In the genomic region with DNA sequence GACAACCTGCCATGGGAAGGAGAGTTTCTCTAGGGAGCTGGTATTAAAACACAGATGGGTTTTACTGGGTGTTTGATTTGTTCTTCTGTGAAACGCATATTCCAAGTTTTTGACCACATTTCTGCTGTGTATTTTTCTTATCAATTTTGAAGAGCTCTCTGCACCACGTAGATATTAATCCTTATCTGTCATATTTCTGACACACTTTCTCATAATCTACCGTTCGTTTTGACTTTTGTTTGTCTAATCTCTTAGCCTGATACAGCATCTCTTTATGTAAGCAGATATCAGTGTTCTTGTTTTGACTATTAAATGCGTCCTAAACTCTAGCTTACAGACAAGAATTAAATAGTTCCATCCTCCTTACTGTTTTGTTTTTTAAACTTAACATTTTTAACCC, we compare ENCODE assay signal across 28 mouse cellular contexts.
A peak's percentile ranks its signal among the peaks of the same experiment; 100 is the strongest.
DNase-seq lines count a peak whose midpoint lies in the region; ATAC-seq and TF ChIP-seq lines count a peak whose summit lies in the region.
"Had no signal": no experiment of that assay in that cellular context is flagged by ENCODE, and none has a peak within 500 bp of the region (broad histone marks: within the 10 kb centered on the region; RNA-seq: fewer than 3 reads in every experiment).

No protein-coding gene starts in this region.

- no peak overlapping the region for H3K9ac ChIP-seq in liver, embryonic 14.5 days (replicated peaks)
- no peak overlapping the region for H3K9ac ChIP-seq in liver, embryonic 11.5 days (ENCODE audit: low read depth, low read length)
- no peak overlapping the region for H3K9ac ChIP-seq in forebrain, embryonic 12.5 days
- H3K9ac ChIP-seq: embryonic facial prominence, embryonic 13.5 days; embryonic facial prominence, embryonic 15.5 days; forebrain, embryonic 13.5 days; forebrain, embryonic 15.5 days; forebrain, postnatal 0 days had no signal

- H3K4me3 ChIP-seq in liver, embryonic 14.5 days (ENCODE audit: insufficient read depth in 1 of 2, low read depth in 2 of 2, low read length in 2 of 2) = no peak overlapping the region
- no peak overlapping the region for H3K4me3 ChIP-seq in liver, embryonic 11.5 days (ENCODE audit: low read depth, low read length)
- H3K4me3 ChIP-seq in forebrain, embryonic 12.5 days (replicated peaks) = no peak overlapping the region
- H3K4me3 ChIP-seq: embryonic facial prominence, embryonic 13.5 days; embryonic facial prominence, embryonic 15.5 days; erythroblast, embryonic 14.5 days; forebrain, embryonic 10.5 days; forebrain, embryonic 13.5 days; forebrain, embryonic 15.5 days had no signal

- no peak overlapping the region for H3K27ac ChIP-seq in liver, embryonic 14.5 days
- H3K27ac ChIP-seq in liver, embryonic 11.5 days (ENCODE audit: low read depth, low read length) = no peak overlapping the region
- no peak overlapping the region for H3K27ac ChIP-seq in forebrain, embryonic 12.5 days
- H3K27ac ChIP-seq: embryonic facial prominence, embryonic 13.5 days; embryonic facial prominence, embryonic 15.5 days; forebrain, embryonic 10.5 days; forebrain, embryonic 13.5 days; forebrain, embryonic 15.5 days had no signal

- no peak for ATAC-seq in liver, embryonic 14.5 days (ENCODE audit: insufficient read depth)
- no peak for ATAC-seq in liver, embryonic 11.5 days (replicated peaks; ENCODE audit: low FRiP score)
- ATAC-seq in megakaryocyte progenitor cell, adult 5-6 weeks (replicated peaks; ENCODE audit: poor library complexity) = peak; percentile 29; the same call in 1 of the 2 replicates
- no peak for ATAC-seq in forebrain, embryonic 12.5 days (ENCODE audit: low FRiP score)
- ATAC-seq: activated CD4-positive, CD25-positive, alpha-beta regulatory T cell, adult 4 months; CD4-positive, CD25-positive, alpha-beta regulatory T cell, adult 4 months; forebrain, embryonic 13.5 days; forebrain, embryonic 15.5 days; forebrain, postnatal 0 days; Patski had no signal

- peak; percentile 34; the same call in 1 of the 2 replicates for TF ChIP-seq EP300 in liver, embryonic 14.5 days (IDR thresholded peaks at IDR 0.05; ENCODE audit: low read depth)

- TF ChIP-seq CTCF in liver, embryonic 14.5 days (IDR thresholded peaks at IDR 0.05; ENCODE audit: low read depth) = no peak

- no peaks in the 10 kb centered on the region for H3K27me3 ChIP-seq in liver, embryonic 14.5 days (ENCODE audit: control insufficient read depth, insufficient read depth, low read length)
- no peaks in the 10 kb centered on the region for H3K27me3 ChIP-seq in liver, embryonic 11.5 days (replicated peaks; ENCODE audit: control insufficient read depth, insufficient read depth, low read length)
- H3K27me3 ChIP-seq in forebrain, embryonic 12.5 days = no peaks in the 10 kb centered on the region
- H3K27me3 ChIP-seq: CH12.LX; embryonic facial prominence, embryonic 15.5 days; forebrain, embryonic 13.5 days; forebrain, embryonic 15.5 days had no signal

- H3K4me1 ChIP-seq in liver, embryonic 14.5 days (replicated peaks; ENCODE audit: control insufficient read depth in 2 of 2, insufficient read depth in 2 of 2, low read length in 1 of 2) = peaks cover 0 to 3% of the 10 kb centered on the region in 2 experiments; a peak in 1 of 4 replicates
- no peaks in the 10 kb centered on the region for H3K4me1 ChIP-seq in liver, embryonic 11.5 days (replicated peaks; ENCODE audit: control insufficient read depth, insufficient read depth, low read length)
- no peaks in the 10 kb centered on the region for H3K4me1 ChIP-seq in forebrain, embryonic 12.5 days
- H3K4me1 ChIP-seq: forebrain, embryonic 13.5 days had no signal

- WGBS in liver, embryonic 14.5 days (ENCODE audit: insufficient replicate concordance) = 33% methylated on average over 5 of the region's 5 CpGs
- WGBS in liver, embryonic 11.5 days = 79% methylated on average over 5 of the region's 5 CpGs
- WGBS in forebrain, embryonic 12.5 days = 96% methylated on average over 5 of the region's 5 CpGs

- no peaks in the 10 kb centered on the region for H3K36me3 ChIP-seq in liver, embryonic 14.5 days (replicated peaks; ENCODE audit: control insufficient read depth, insufficient read depth, low read depth)
- peaks cover 3% of the 10 kb centered on the region; the same call in 1 of the 2 replicates for H3K36me3 ChIP-seq in liver, embryonic 11.5 days (ENCODE audit: control insufficient read depth, insufficient read depth, low read length)
- peaks cover 11% of the 10 kb centered on the region for H3K36me3 ChIP-seq in forebrain, embryonic 12.5 days (replicated peaks)
- H3K36me3 ChIP-seq: embryonic facial prominence, embryonic 13.5 days; embryonic facial prominence, embryonic 15.5 days had no signal

- no peak overlapping the region for H3K4me2 ChIP-seq in liver, embryonic 14.5 days (ENCODE audit: low read depth)
- no peak overlapping the region for H3K4me2 ChIP-seq in liver, embryonic 11.5 days
- H3K4me2 ChIP-seq in forebrain, embryonic 12.5 days = no peak overlapping the region
- H3K4me2 ChIP-seq: embryonic facial prominence, embryonic 13.5 days; embryonic facial prominence, embryonic 15.5 days; forebrain, embryonic 13.5 days; forebrain, embryonic 15.5 days had no signal

- no peaks in the 10 kb centered on the region for H3K9me3 ChIP-seq in liver, embryonic 14.5 days (ENCODE audit: control insufficient read depth, low read length)
- no peaks in the 10 kb centered on the region for H3K9me3 ChIP-seq in liver, embryonic 11.5 days (ENCODE audit: control insufficient read depth, low read length)
- H3K9me3 ChIP-seq in forebrain, embryonic 12.5 days = no peaks in the 10 kb centered on the region
- H3K9me3 ChIP-seq: embryonic facial prominence, embryonic 13.5 days; embryonic facial prominence, embryonic 15.5 days; forebrain, embryonic 10.5 days; forebrain, embryonic 13.5 days; forebrain, embryonic 15.5 days had no signal

- DNase-seq in liver, embryonic 14.5 days (ENCODE audit: low read depth in 3 of 3, low spot score in 3 of 3) = no peak
- no peak for DNase-seq in liver, embryonic 11.5 days (ENCODE audit: low spot score)
- DNase-seq in c-Kit-positive CD71-positive TER-119-negative erythroid progenitor cells, embryonic 14.5 days (ENCODE audit: low read depth) = peak; percentile 21
- DNase-seq in spleen, postnatal 4 days (ENCODE audit: low spot score in 2 of 2) = no peak
- no peak for DNase-seq in thymus, postnatal 36 days
- DNase-seq: adrenal gland, adult 8-10 months; adrenal gland, postnatal 14 days; adrenal gland, postnatal 36 days; B cell, adult 2 months; cerebellum, adult 11-12 months; cerebellum, adult 2 months; cerebellum, adult 9-10 months; cerebellum, postnatal 10 days; cerebellum, postnatal 25 days; embryo, embryonic 11 days; forebrain, postnatal 0 days had no signal
